Mouse (Mus musculus) cerebellum, adult 8-10 months (tissue): ENCODE measurements around the gene 1700001O22Rik.

Experiments
- DNase-seq: peaks from one replicate; pipeline ENCODE4 v3.0.0; 2022

The 1700001O22Rik gene

DNA sequence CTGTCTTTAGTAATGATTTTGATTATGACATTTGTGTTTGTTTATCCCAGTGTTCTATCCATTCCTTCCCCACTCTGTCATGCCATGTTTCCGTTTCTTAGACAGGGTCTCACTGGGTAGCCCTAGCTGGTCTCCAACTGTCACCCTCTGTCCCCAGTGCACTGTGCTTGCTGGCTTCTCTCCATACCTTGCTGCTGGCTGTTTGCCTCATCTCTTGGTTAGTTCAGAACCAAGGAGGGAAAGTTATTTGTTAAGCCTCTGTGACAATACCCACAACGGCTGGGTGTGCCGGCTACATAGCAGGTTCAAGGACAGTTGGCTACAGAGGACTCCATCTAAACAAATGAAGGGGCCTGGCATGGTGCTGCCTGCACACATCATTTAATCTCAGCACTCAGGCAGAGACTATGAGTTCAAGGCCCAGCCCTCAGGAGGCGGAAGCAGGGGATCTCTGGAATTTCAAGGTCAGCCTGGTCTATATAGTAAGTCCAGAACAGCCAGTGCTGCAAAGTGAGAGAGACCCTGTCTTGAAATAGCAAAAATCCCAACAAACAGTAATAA is 55.8 kb downstream of the 1700001O22Rik start:
- no peak for DNase-seq
